Comparison of ENCODE assay signal across 9 mouse cellular contexts in the genomic region with DNA sequence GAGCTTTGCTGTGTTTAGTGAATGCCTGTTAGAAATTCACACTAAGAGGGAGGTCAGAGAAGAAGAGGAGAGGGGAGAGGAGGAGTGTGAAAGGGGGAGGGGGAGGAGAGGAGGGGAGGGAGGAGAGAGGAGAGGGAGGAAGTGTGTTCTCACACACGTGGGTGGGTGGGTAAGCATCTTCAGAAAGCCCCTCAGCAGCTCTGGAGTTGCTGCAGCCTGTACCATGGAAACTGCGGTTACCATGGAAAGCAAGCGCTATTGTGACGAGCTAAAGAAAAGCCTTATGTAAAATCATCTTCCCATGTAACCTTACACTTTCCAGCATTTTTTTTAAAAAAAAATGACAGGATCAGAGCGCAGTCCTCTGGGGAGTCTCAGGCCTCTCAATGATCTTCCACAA.
A peak's percentile ranks its signal among the peaks of the same experiment; 100 is the strongest.
DNase-seq lines count a peak whose midpoint lies in the region; ATAC-seq lines count a peak whose summit lies in the region.
"Had no signal": no experiment of that assay in that cellular context is flagged by ENCODE, and none has a peak within 500 bp of the region (broad histone marks: within the 10 kb centered on the region; RNA-seq: fewer than 3 reads in every experiment).

No protein-coding gene starts in this region.

- H3K9me3 ChIP-seq in hindbrain, embryonic 15.5 days, result no peaks in the 10 kb centered on the region
- no peaks in the 10 kb centered on the region for H3K9me3 ChIP-seq in midbrain, embryonic 12.5 days
- H3K9me3 ChIP-seq: limb, embryonic 15.5 days had no signal

- peak; percentile 31 for DNase-seq in left cerebral cortex, adult 11 months (ENCODE audit: low spot score)
- no peak for DNase-seq in left cerebral cortex, postnatal 4 days
- DNase-seq in telencephalon, adult 2 months (ENCODE audit: low read depth, low spot score), result peak; percentile 84
- no peak for DNase-seq in cerebellum, adult 9-11 months
- DNase-seq in adrenal gland, adult 18-20 months (ENCODE audit: low spot score in 2 of 2), result no peak
- DNase-seq in heart, adult 8-10 months (ENCODE audit: low spot score), result no peak

- no peaks in the 10 kb centered on the region for H3K36me3 ChIP-seq in hindbrain, embryonic 15.5 days
- H3K36me3 ChIP-seq in midbrain, embryonic 12.5 days, result no peaks in the 10 kb centered on the region
- H3K36me3 ChIP-seq: limb, embryonic 15.5 days had no signal

- H3K4me3 ChIP-seq in hindbrain, embryonic 15.5 days, result no peak overlapping the region
- H3K4me3 ChIP-seq in midbrain, embryonic 12.5 days, result no peak overlapping the region
- H3K4me3 ChIP-seq: limb, embryonic 15.5 days had no signal

- intact Hi-C loops in left cerebral cortex, postnatal 4 days (cut with DNase I), result loop anchor here (10.0 kb wide), 1 partner anchor 365 kb away; no protein-coding TSS in a partner anchor

- 0 out of 2 replicates have a peak, but pooled peaks cover 16% of the 10 kb centered on the region for H3K4me1 ChIP-seq in hindbrain, embryonic 15.5 days (replicated peaks)
- peaks cover 8% of the 10 kb centered on the region for H3K4me1 ChIP-seq in midbrain, embryonic 12.5 days
- H3K4me1 ChIP-seq: limb, embryonic 15.5 days had no signal

- H3K27ac ChIP-seq in hindbrain, embryonic 15.5 days (replicated peaks), result peak overlapping the region; percentile 2; the same call in 1 of the 2 replicates
- no peak overlapping the region for H3K27ac ChIP-seq in midbrain, embryonic 12.5 days (replicated peaks)
- H3K27ac ChIP-seq: limb, embryonic 15.5 days had no signal

- peak; percentile 75 for ATAC-seq in hindbrain, embryonic 15.5 days (ENCODE audit: low FRiP score, low read depth)
- peak; percentile 84 for ATAC-seq in midbrain, embryonic 12.5 days (ENCODE audit: low FRiP score, low read depth)

- peak overlapping the region; percentile 0; the same call in 1 of the 2 replicates for H3K4me2 ChIP-seq in hindbrain, embryonic 15.5 days
- H3K4me2 ChIP-seq in midbrain, embryonic 12.5 days (replicated peaks), result no peak overlapping the region
- H3K4me2 ChIP-seq: limb, embryonic 15.5 days had no signal

- 27% methylated on average over 5 of the region's 5 CpGs for WGBS in hindbrain, embryonic 15.5 days
- 28% methylated on average over 5 of the region's 5 CpGs for WGBS in midbrain, embryonic 12.5 days

- H3K27me3 ChIP-seq in hindbrain, embryonic 15.5 days, result no peaks in the 10 kb centered on the region
- H3K27me3 ChIP-seq in midbrain, embryonic 12.5 days, result no peaks in the 10 kb centered on the region
- H3K27me3 ChIP-seq: limb, embryonic 15.5 days had no signal

- no peak overlapping the region for H3K9ac ChIP-seq in hindbrain, embryonic 15.5 days
- H3K9ac ChIP-seq in midbrain, embryonic 12.5 days (replicated peaks), result no peak overlapping the region
- H3K9ac ChIP-seq: limb, embryonic 15.5 days had no signal

Comparison
In these comparisons a context has a peak if more than half of its experiments do, and no peak if none do; other contexts are left out.
1. DNase-seq: peak in left cerebral cortex, adult 11 months (single experiment) and telencephalon, adult 2 months (single experiment); none in left cerebral cortex, postnatal 4 days (single experiment), cerebellum, adult 9-11 months (single experiment), adrenal gland, adult 18-20 months (0 of 2) and heart, adult 8-10 months (single experiment).